Mouse (Mus musculus): ENCODE results near the gene Clrn2. TPM values are rescaled to one million over a fixed set of nuclear protein-coding genes. Genes with fewer than 3 reads are reported as not detected.
"Not testable (repeated sequence)": the region's sequence is repeated elsewhere in the genome, so short reads cannot be mapped to it uniquely, and the experiment has no call there.

Gene Clrn2
- polyA plus RNA-seq (2014; fragmentation: Nextera tagmentation; extraction: Ambion mirVana), result not detected in 2 replicates

- 77% methylated on average over 6 of the region's 6 CpGs for WGBS
- ATAC-seq (ENCODE audit: insufficient read depth, low FRiP score, low TSS enrichment), result no peak
- no peak within 1 kb of the TSS for H3K4me2 ChIP-seq (ENCODE audit: low read depth)
Observed at GRCm38 (mm10) chr5:45453451-45453850, at the start of gene Clrn2. Gene Clrn2 (plus strand): TSS chr5:45453751.

GRCm38 (mm10) chr5:45406129-45406528 is 47.4 kb upstream of the Clrn2 start:
- Histone ChIP-seq H3K9ac (ENCODE audit: low read length) (no peak overlapping the region), H3K4me1 (ENCODE audit: control insufficient read depth, insufficient read depth, low read length) (no peaks in the 10 kb centered on the region), H3K27me3 (ENCODE audit: control insufficient read depth, insufficient read depth, low read length) (no peaks in the 10 kb centered on the region), H3K9me3 (ENCODE audit: control insufficient read depth, low read length) (no peaks in the 10 kb centered on the region), H3K4me2 (ENCODE audit: low read depth) (no peak overlapping the region), H3K27ac (ENCODE audit: low read depth, low read length) (no peak overlapping the region), H3K36me3 (ENCODE audit: control insufficient read depth, insufficient read depth, low read length) (no peaks in the 10 kb centered on the region), H3K4me3 (ENCODE audit: low read depth, low read length) (no peak overlapping the region)
- WGBS, result 87% methylated on average over 2 of the region's 2 CpGs
- ATAC-seq (ENCODE audit: insufficient read depth, low FRiP score, low TSS enrichment), result no peak
- no peak for DNase-seq (ENCODE audit: low spot score)

More at GRCm38 (mm10) chr5:45453451-45453850, at the start of gene Clrn2:
- DNase-seq (ENCODE audit: low spot score), result no peak
- Histone ChIP-seq H3K27ac (ENCODE audit: low read depth, low read length) (no peak within 1 kb of the TSS), H3K36me3 (ENCODE audit: control insufficient read depth, insufficient read depth, low read length) (no peaks in the 10 kb centered on the region), H3K9ac (ENCODE audit: low read length) (no peak within 1 kb of the TSS), H3K27me3 (ENCODE audit: control insufficient read depth, insufficient read depth, low read length) (no peaks in the 10 kb centered on the region), H3K9me3 (ENCODE audit: control insufficient read depth, low read length) (no peaks in the 10 kb centered on the region), H3K4me3 (ENCODE audit: low read depth, low read length) (no peak within 1 kb of the TSS), H3K4me1 (ENCODE audit: control insufficient read depth, insufficient read depth, low read length) (peaks cover 8% of the 10 kb centered on the region)

- Histone ChIP-seq H3K27ac (ENCODE audit: low read depth, low read length) (no peak overlapping the region), H3K9ac (ENCODE audit: low read length) (no peak overlapping the region), H3K9me3 (ENCODE audit: control insufficient read depth, low read length) (no peaks in the 10 kb centered on the region), H3K4me3 (ENCODE audit: low read depth, low read length) (no peak overlapping the region), H3K4me1 (ENCODE audit: control insufficient read depth, insufficient read depth, low read length) (no peaks in the 10 kb centered on the region), H3K27me3 (ENCODE audit: control insufficient read depth, insufficient read depth, low read length) (no peaks in the 10 kb centered on the region), H3K36me3 (ENCODE audit: control insufficient read depth, insufficient read depth, low read length) (no peaks in the 10 kb centered on the region), H3K4me2 (ENCODE audit: low read depth) (no peak overlapping the region)
- DNase-seq (ENCODE audit: low spot score) (no peak), ATAC-seq (ENCODE audit: insufficient read depth, low FRiP score, low TSS enrichment) (no peak)
- WGBS, result 91% methylated on average over 3 of the region's 3 CpGs
Observed at GRCm38 (mm10) chr5:45416478-45416877, 37.1 kb upstream of the Clrn2 start.

- H3K4me3 ChIP-seq (ENCODE audit: low read depth, low read length), result no peak overlapping the region
- DNase-seq (ENCODE audit: low spot score), result no peak
- H3K4me2 ChIP-seq (ENCODE audit: low read depth), result no peak overlapping the region
- no peaks in the 10 kb centered on the region for H3K27me3 ChIP-seq (ENCODE audit: control insufficient read depth, insufficient read depth, low read length)
- ATAC-seq (ENCODE audit: insufficient read depth, low FRiP score, low TSS enrichment), result no peak
- H3K27ac ChIP-seq (ENCODE audit: low read depth, low read length), result no peak overlapping the region
- H3K9me3 ChIP-seq (ENCODE audit: control insufficient read depth, low read length), result no peaks in the 10 kb centered on the region
- no peak overlapping the region for H3K9ac ChIP-seq (ENCODE audit: low read length)
- no peaks in the 10 kb centered on the region for H3K36me3 ChIP-seq (ENCODE audit: control insufficient read depth, insufficient read depth, low read length)
- H3K4me1 ChIP-seq (ENCODE audit: control insufficient read depth, insufficient read depth, low read length), result no peaks in the 10 kb centered on the region
- WGBS, result 73% methylated on average over 3 of the region's 3 CpGs
Observed at GRCm38 (mm10) chr5:45417859-45418443, 35.6 kb upstream of the Clrn2 start.

- Histone ChIP-seq H3K27ac (ENCODE audit: low read depth, low read length) (no peak overlapping the region), H3K4me2 (ENCODE audit: low read depth) (no peak overlapping the region), H3K27me3 (ENCODE audit: control insufficient read depth, insufficient read depth, low read length) (no peaks in the 10 kb centered on the region), H3K9me3 (ENCODE audit: control insufficient read depth, low read length) (no peaks in the 10 kb centered on the region), H3K36me3 (ENCODE audit: control insufficient read depth, insufficient read depth, low read length) (no peaks in the 10 kb centered on the region), H3K4me3 (ENCODE audit: low read depth, low read length) (no peak overlapping the region), H3K4me1 (ENCODE audit: control insufficient read depth, insufficient read depth, low read length) (no peaks in the 10 kb centered on the region), H3K9ac (ENCODE audit: low read length) (no peak overlapping the region)
- WGBS, result 73% methylated on average over 10 of the region's 10 CpGs
- ATAC-seq (ENCODE audit: insufficient read depth, low FRiP score, low TSS enrichment), result peak; percentile 25; the same call in 1 of the 2 replicates
- peak; percentile 33 for DNase-seq (ENCODE audit: low spot score)
Observed at GRCm38 (mm10) chr5:45419841-45420638, 33.5 kb upstream of the Clrn2 start.

GRCm38 (mm10) chr5:45421881-45422844 is 31.4 kb upstream of the Clrn2 start:
- H3K27ac ChIP-seq (ENCODE audit: low read depth, low read length), result no peak overlapping the region
- WGBS, result 77% methylated on average over 12 of the region's 12 CpGs
- DNase-seq (ENCODE audit: low spot score), result no peak
- H3K27me3 ChIP-seq (ENCODE audit: control insufficient read depth, insufficient read depth, low read length), result no peaks in the 10 kb centered on the region
- H3K9me3 ChIP-seq (ENCODE audit: control insufficient read depth, low read length), result no peaks in the 10 kb centered on the region
- no peak for ATAC-seq (ENCODE audit: insufficient read depth, low FRiP score, low TSS enrichment)
- no peak overlapping the region for H3K4me2 ChIP-seq (ENCODE audit: low read depth)
- H3K4me1 ChIP-seq (ENCODE audit: control insufficient read depth, insufficient read depth, low read length), result no peaks in the 10 kb centered on the region
- H3K4me3 ChIP-seq (ENCODE audit: low read depth, low read length), result no peak overlapping the region
- no peak overlapping the region for H3K9ac ChIP-seq (ENCODE audit: low read length)
- H3K36me3 ChIP-seq (ENCODE audit: control insufficient read depth, insufficient read depth, low read length), result no peaks in the 10 kb centered on the region

- Histone ChIP-seq H3K4me1 (ENCODE audit: control insufficient read depth, insufficient read depth, low read length) (no peaks in the 10 kb centered on the region), H3K9me3 (ENCODE audit: control insufficient read depth, low read length) (no peaks in the 10 kb centered on the region), H3K36me3 (ENCODE audit: control insufficient read depth, insufficient read depth, low read length) (no peaks in the 10 kb centered on the region), H3K4me3 (ENCODE audit: low read depth, low read length) (no peak overlapping the region), H3K4me2 (ENCODE audit: low read depth) (no peak overlapping the region), H3K27ac (ENCODE audit: low read depth, low read length) (no peak overlapping the region), H3K27me3 (ENCODE audit: control insufficient read depth, insufficient read depth, low read length) (no peaks in the 10 kb centered on the region), H3K9ac (ENCODE audit: low read length) (no peak overlapping the region)
- peak; percentile 76 for ATAC-seq (ENCODE audit: insufficient read depth, low FRiP score, low TSS enrichment)
- 43% methylated on average over 8 of the region's 8 CpGs for WGBS
- peak; percentile 63 for DNase-seq (ENCODE audit: low spot score)
Observed at GRCm38 (mm10) chr5:45424021-45424886, 29.3 kb upstream of the Clrn2 start.

GRCm38 (mm10) chr5:45425771-45426170 is 27.8 kb upstream of the Clrn2 start:
- H3K4me1 ChIP-seq (ENCODE audit: control insufficient read depth, insufficient read depth, low read length); DNase-seq (ENCODE audit: low spot score); ATAC-seq (ENCODE audit: insufficient read depth, low FRiP score, low TSS enrichment); H3K36me3 ChIP-seq (ENCODE audit: control insufficient read depth, insufficient read depth, low read length); H3K4me2 ChIP-seq (ENCODE audit: low read depth); H3K9me3 ChIP-seq (ENCODE audit: control insufficient read depth, low read length); H3K9ac ChIP-seq (ENCODE audit: low read length); H3K27ac ChIP-seq (ENCODE audit: low read depth, low read length); H3K27me3 ChIP-seq (ENCODE audit: control insufficient read depth, insufficient read depth, low read length); H3K4me3 ChIP-seq (ENCODE audit: low read depth, low read length): not testable (repeated sequence)
- WGBS, result 58% methylated on average over 1 of the region's 1 CpGs

All from neural tube, embryonic 11.5 days (tissue).